Mouse (Mus musculus): ENCODE results near the gene Dnajc14.

The Dnajc14 gene

GRCm38 (mm10) chr10:128803771-128804270 lies at the start of gene Dnajc14:
Gene Dnajc14 (plus strand): TSS chr10:128804062.
- DNase-seq (ENCODE audit: low spot score in 2 of 2) = peak; percentile 82 to 89

DNA sequence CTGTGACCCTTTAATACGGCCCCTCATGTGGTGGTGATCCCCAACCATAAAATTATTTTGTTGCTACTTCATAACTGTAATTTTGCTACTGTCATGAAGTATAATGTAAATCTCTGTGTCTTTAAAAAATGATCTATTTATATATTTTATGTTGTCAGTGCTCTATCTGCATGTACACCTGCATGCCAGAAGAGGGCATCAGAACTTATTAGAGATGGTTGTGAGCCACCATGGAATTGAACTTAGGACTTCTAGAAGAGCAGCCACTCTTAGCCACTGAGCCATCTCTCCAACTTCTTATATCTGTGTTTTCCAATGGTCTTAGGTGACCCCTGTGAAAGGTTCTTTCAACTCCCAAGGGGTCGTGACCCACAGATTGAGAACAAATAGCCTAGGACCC lies 31.0 kb upstream of the Dnajc14 start:
- no peak for DNase-seq (ENCODE audit: low spot score in 2 of 2)

DNA sequence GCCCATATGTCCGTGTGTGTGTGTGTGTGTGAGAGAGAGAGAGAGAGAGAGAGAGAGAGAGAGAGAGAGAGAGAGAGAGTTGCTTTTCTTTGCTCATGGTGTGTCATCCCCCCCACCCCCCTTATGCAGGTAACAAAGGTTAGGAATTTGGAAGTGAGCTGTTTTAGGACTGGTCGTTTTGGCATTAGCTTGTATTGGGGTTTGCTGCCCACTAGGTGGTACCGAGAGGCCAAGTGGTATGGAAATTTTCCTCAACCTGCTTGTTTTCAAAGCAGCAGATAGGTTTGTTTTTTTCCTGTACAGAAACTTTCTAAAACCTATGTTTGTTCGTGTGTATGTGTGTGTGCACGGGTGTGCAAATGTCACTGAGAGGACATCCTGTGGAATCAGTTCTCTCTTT lies 30.2 kb upstream of the Dnajc14 start:
- no peak for DNase-seq (ENCODE audit: low spot score in 2 of 2)

GRCm38 (mm10) chr10:128778441-128778840 lies 25.4 kb upstream of the Dnajc14 start:
- no peak for DNase-seq (ENCODE audit: low spot score in 2 of 2)

- peak in 1 of 2 experiments; percentile 31 for DNase-seq (ENCODE audit: low spot score in 2 of 2)
Observed at GRCm38 (mm10) chr10:128779011-128779795, 24.7 kb upstream of the Dnajc14 start.

GRCm38 (mm10) chr10:128780200-128780599 lies 23.7 kb upstream of the Dnajc14 start:
- DNase-seq (ENCODE audit: low spot score in 2 of 2) = no peak

DNA sequence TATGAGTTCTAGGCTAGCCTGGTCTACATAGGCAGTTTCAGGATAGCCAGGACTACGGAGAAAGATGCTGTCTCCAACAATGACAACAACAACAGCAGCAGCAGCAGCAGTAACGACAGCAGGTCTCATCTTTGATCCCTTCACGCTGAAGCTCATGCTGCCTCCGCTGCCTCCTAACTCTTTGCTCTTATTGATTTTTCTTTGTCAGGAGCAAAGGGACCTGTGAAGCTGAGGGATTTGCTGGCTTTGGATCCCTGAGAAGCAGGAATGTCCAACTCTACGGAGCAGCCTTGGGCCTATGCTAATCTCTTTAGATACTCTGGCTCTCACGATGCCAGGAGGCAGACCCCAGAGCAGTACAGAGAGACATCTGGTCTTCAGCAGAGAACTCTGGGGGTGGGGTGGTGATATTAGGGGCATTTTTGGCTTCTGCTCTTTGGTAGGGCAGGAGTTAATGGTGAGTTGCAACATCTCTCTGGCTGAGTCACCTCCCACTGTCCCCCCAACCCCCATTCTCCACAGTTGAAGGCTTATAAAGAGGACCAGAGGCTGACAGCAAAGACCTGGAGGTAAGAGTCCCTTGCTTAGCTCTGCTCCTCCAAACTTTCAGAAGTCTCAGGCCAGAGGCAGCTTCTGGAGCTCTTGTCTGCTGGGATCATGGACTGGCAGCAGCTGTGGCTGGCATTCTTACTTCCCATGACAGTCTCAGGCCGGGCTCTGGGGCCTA lies 13.3 kb upstream of the Dnajc14 start, which contains the start of gene Mmp19:
Gene Mmp19 (plus strand): TSS at position 513 of the 727 bp plus-strand sequence.
- DNase-seq (ENCODE audit: low spot score in 2 of 2) = no peak

DNA sequence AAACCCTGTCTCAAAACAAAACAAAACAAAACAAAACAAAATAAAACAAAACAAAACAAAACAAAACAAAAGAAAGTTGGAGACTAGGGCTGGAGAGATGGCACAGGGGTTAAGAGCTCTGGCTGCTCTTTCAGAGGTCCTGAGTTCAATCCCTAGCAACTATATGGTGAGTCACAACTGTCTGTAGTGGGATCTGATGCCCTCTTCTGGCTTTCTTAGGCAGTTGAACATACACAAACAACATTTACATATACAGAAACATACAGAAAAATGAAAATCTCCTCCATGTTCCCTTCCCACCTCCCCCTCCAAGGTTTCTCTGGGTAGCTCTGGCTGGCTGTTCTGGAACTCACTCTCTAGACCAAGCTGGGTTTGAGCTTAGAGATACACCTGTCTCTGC lies 11.8 kb upstream of the Dnajc14 start:
- DNase-seq (ENCODE audit: low spot score in 2 of 2) = no peak

DNA sequence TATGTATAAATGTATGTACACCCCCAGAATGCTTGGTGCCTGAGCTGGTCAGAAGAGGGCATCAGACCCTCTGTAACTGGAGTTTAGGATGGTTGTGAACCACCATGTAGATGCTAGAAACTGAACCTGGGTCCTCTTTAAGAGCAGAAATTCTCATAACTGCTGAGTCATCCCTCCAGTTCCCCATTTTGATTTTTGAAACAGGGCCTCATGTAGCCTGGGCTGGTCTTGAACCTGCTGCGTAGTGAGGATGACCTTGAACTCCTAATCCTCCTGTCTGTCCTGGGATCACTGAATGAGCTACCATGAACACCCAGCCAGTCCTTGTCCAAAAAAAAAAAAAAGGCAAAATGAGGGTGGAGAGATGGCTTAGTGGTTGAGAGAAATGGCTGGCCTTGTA lies 10.6 kb upstream of the Dnajc14 start:
- DNase-seq (ENCODE audit: low spot score in 2 of 2) = no peak

DNA sequence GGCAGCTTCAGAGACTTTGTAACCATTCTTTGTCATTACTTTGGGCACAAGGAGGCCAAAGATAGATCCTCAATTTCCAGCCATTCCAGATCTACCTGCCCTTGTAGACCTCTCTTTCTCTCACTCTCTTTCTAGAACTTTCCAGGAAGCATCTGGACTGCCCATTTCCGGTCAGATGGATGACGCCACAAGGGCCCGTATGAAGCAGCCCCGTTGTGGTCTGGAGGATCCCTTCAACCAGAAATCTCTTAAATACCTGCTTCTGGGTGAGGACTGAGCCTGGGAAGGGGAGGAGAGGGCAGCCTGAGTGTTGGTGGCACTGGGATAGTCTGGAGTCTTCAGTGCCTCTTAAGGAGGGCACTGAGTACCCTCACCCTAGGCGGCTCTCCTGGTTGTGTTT lies 9.5 kb upstream of the Dnajc14 start:
- no peak for DNase-seq (ENCODE audit: low spot score in 2 of 2)

GRCm38 (mm10) chr10:128795581-128795980 lies 8.3 kb upstream of the Dnajc14 start:
- peak in 1 of 2 experiments; percentile 40 for DNase-seq (ENCODE audit: low spot score in 2 of 2)

DNA sequence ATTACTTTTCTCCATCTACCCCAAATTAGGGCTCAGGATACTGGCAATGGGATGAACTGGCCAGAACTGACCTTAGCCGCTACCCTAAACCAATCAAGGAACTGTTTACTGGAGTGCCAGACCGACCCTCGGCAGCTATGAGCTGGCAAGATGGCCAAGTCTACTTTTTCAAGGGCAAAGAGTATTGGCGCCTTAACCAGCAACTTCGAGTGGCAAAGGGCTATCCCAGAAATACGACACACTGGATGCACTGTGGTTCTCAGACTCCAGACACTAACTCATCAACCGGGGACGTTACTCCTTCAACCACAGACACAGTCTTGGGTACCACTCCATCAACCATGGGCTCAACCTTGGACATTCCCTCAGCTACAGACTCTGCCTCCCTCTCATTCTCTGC lies 5.2 kb upstream of the Dnajc14 start:
- no peak for DNase-seq (ENCODE audit: low spot score in 2 of 2)

- DNase-seq (ENCODE audit: low spot score in 2 of 2) = no peak
Observed at GRCm38 (mm10) chr10:128801981-128802495, 1.8 kb upstream of the Dnajc14 start.

- no peak for DNase-seq (ENCODE audit: low spot score in 2 of 2)
Observed at GRCm38 (mm10) chr10:128802956-128803355, 906 bp upstream of the Dnajc14 start.

DNA sequence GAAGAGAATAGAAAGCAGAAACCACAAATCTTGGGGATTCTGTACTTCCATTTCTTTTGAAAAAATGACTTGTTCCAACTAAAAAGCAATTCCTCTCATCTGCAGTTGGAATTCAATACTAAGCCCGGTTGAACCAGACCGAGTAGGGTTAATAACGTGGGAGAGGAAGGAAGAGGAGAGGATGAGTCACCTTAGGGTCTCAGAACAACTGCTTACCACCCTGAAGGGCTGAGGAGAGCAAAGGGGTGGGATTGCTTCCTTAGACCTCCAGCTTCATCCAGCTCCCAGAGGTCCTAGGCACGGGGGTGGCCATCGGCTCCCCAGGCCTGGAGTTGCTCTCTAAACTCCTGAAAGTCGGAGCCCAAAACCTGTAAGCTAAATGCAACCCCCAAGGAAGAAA lies 501 bp upstream of the Dnajc14 start:
- no peak for DNase-seq (ENCODE audit: low spot score in 2 of 2)

DNA sequence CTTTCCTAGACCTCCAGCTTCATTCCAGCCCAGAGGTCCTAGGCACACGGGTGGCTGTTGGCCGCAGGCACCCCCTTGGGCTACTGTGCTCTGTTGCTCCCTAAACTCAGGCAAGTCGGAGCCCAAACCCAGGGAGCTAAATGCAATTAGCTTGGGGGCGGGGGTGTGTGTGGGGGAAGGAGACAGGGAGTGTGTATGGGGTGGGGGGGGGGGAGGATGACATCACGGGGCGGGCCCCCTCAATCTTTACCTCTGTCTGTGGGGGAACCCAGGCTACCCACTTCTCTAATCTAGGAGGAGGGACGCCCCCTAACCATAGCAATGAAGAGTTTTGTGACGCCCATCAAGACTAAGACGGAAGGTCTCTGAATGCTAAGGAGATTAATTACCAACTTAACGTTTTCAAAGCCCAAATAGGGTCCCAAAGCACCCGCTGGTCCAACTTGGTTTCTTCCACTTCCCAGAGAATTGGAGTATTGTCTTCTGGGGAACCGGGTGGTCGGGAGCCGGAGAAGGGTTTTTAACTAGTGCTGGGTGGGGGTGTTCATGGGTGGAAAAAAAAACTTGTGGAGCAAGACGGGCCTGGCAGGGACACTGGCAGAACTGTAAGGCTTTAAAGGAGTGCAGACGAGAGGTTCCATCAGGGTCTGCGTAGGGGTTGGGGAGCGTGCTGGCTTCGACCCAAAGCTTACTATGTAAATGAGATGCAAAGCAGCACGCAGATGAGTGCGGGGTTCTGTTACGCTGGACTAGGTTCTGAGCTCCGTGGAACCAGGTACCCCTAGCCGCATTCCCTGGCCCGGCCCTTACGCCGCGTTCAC lies 619 bp downstream of the Dnajc14 start, which contains the start of gene Tmem198b:
Gene Tmem198b (minus strand): TSS at position 100 of the 821 bp plus-strand sequence.
- peak; percentile 80 to 87 for DNase-seq (ENCODE audit: low spot score in 2 of 2)

DNA sequence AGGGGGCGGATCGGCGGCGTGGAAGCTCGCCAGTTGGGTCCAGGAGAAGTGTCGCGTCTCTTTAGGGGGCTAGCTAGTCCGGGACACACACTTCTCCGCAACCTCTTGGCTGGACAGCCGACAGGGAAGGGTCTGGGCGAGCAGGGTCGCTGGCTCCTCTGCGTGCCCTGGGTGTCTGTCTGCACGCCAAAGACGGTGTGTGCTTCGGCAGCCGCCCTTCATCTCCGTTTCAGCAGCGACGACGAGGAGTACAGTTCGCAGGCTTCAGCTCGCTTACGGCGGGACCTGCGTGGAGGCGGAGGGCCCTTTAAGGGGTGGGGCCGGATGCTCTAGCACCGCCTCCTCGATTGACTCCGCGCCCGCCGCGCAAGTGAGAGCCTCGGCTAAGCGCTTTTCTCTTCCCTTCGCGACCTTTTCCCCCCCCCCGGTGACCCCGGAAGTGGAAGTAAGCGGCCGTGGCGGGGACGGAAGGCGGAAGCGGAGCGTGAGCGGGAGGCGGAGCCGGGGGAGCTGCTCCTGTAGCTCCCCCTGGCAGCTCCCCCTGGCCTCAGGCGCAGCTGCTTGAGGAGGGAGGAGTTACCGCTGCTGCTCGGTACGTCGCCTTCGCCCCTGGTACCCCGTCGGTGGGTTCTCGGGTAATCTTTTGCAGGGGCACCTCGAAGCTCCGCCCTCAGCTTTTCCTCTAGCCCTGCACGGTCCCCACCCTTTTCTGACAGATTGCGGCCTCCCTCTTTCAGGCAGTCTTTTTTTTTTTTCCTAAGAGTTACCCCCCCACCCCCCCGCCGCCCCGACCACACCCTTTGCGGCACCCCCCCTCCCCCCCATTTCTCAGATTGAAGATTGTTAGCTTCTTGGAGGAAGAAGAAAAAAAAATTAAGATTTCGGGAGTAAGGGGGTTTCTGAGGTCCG lies 1.5 kb downstream of the Dnajc14 start:
- DNase-seq (ENCODE audit: low spot score in 2 of 2) = peak; percentile 97 to 98

GRCm38 (mm10) chr10:128806086-128806485 lies 2.2 kb downstream of the Dnajc14 start:
- DNase-seq (ENCODE audit: low spot score in 2 of 2) = peak; percentile 37 to 41

GRCm38 (mm10) chr10:128807018-128807417 lies 3.2 kb downstream of the Dnajc14 start:
- DNase-seq (ENCODE audit: low spot score in 2 of 2) = no peak

GRCm38 (mm10) chr10:128817033-128817432 lies 13.2 kb downstream of the Dnajc14 start, which contains the start of gene Sarnp:
Gene Sarnp (plus strand): TSS chr10:128817333.
- no peak for DNase-seq (ENCODE audit: low spot score in 2 of 2)

Data from right cerebral cortex, postnatal 10 days (tissue).